In genomic region chr16:88572904-88573404, GRCm38 (mm10) we compare ENCODE assay signal across 24 mouse cellular contexts. TPM values are rescaled to one million over a fixed set of nuclear protein-coding genes. Genes with fewer than 3 reads are reported as not detected.
"Had no signal": no experiment of that assay in that cellular context is flagged by ENCODE, and none has a peak within 500 bp of the region (broad histone marks: within the 10 kb centered on the region; RNA-seq: fewer than 3 reads in every experiment).

No protein-coding gene starts in this region.

- H3K36me3 ChIP-seq: intestine, embryonic 15.5 days; limb, embryonic 12.5 days; limb, embryonic 15.5 days; midbrain, embryonic 10.5 days; neural tube, embryonic 12.5 days; neural tube, embryonic 15.5 days had no signal

- H3K4me2 ChIP-seq: intestine, embryonic 15.5 days; limb, embryonic 12.5 days; limb, embryonic 15.5 days; liver, embryonic 11.5 days; lung, embryonic 14.5 days; neural tube, embryonic 12.5 days; neural tube, embryonic 15.5 days had no signal

- DNase-seq: left cerebral cortex, postnatal 4 days; liver, postnatal 0 days; lung, embryonic 14.5 days; midbrain, embryonic 14.5 days; right cerebral cortex, adult 18-20 months; right cerebral cortex, postnatal 14 days; right cerebral cortex, postnatal 4 days; thymus, adult 2 months; thymus, postnatal 14 days; thymus, postnatal 4 days had no signal

- H3K4me1 ChIP-seq: intestine, embryonic 15.5 days; limb, embryonic 12.5 days; limb, embryonic 15.5 days; megakaryocyte, embryonic 14.5 days; midbrain, embryonic 10.5 days; neural tube, embryonic 12.5 days; neural tube, embryonic 15.5 days had no signal

- H3K9ac ChIP-seq: intestine, embryonic 15.5 days; limb, embryonic 12.5 days; limb, embryonic 15.5 days; liver, embryonic 14.5 days; liver, postnatal 0 days; lung, embryonic 14.5 days; neural tube, embryonic 12.5 days; neural tube, embryonic 15.5 days had no signal

- H3K27ac ChIP-seq: intestine, embryonic 15.5 days; limb, embryonic 12.5 days; limb, embryonic 15.5 days; liver, embryonic 14.5 days; macrophage; midbrain, embryonic 10.5 days; neural tube, embryonic 12.5 days; neural tube, embryonic 15.5 days; stomach, postnatal 0 days had no signal

- H3K4me3 ChIP-seq: intestine, embryonic 15.5 days; limb, embryonic 12.5 days; limb, embryonic 15.5 days; megakaryocyte, embryonic 14.5 days; midbrain, embryonic 10.5 days; neural tube, embryonic 12.5 days; neural tube, embryonic 15.5 days had no signal

- ATAC-seq: intestine, embryonic 15.5 days; liver, postnatal 0 days; lung, postnatal 0 days had no signal

- H3K9me3 ChIP-seq: intestine, embryonic 15.5 days; limb, embryonic 12.5 days; limb, embryonic 15.5 days; megakaryocyte, embryonic 14.5 days; midbrain, embryonic 10.5 days; neural tube, embryonic 12.5 days; neural tube, embryonic 15.5 days had no signal

- H3K27me3 ChIP-seq: intestine, embryonic 15.5 days; limb, embryonic 12.5 days; limb, embryonic 15.5 days; megakaryocyte, embryonic 14.5 days; neural tube, embryonic 12.5 days; neural tube, embryonic 15.5 days had no signal

RNA-seq across cellular contexts. Expression of gene Cldn8, which starts 10.0 kb away (rescaled TPM):
- polyA plus RNA-seq: macrophage; midbrain, embryonic 14.5 days; neural tube, embryonic 15.5 days had no signal

RNA-seq across cellular contexts. Expression of gene Krtap24-1, which starts 39.1 kb away (rescaled TPM):
- polyA plus RNA-seq: intestine, embryonic 15.5 days; large intestine, adult 2 months; limb, embryonic 12.5 days; limb, embryonic 15.5 days; liver, embryonic 11.5 days; liver, embryonic 14.5 days; liver, postnatal 0 days; lung, embryonic 14.5 days; lung, postnatal 0 days; macrophage; midbrain, embryonic 10.5 days; midbrain, embryonic 14.5 days; neural tube, embryonic 12.5 days; neural tube, embryonic 15.5 days; stomach, embryonic 14.5 days; stomach, postnatal 0 days; thymus, adult 2 months had no signal

RNA-seq across cellular contexts. Expression of gene 2310079G19Rik, which starts 54.5 kb away (rescaled TPM):
- polyA plus RNA-seq: intestine, embryonic 15.5 days; large intestine, adult 2 months; limb, embryonic 12.5 days; liver, embryonic 11.5 days; liver, embryonic 14.5 days; liver, postnatal 0 days; lung, embryonic 14.5 days; lung, postnatal 0 days; macrophage; midbrain, embryonic 10.5 days; midbrain, embryonic 14.5 days; neural tube, embryonic 12.5 days; neural tube, embryonic 15.5 days; stomach, embryonic 14.5 days; thymus, adult 2 months had no signal
